Mouse (Mus musculus) right cerebral cortex, postnatal 4 days (tissue): Measurements from ENCODE around the gene Nanos1.
A peak's percentile ranks its signal among the peaks of the same experiment; 100 is the strongest.

Experiments used
- DNase-seq: peaks from one replicate; pipeline ENCODE4 v3.0.0-alpha.2; 2022

Nanos1 gene

GRCm38 (mm10) chr19:60789452-60789851 lies 33.7 kb downstream of the Nanos1 start:
- no peak for DNase-seq

GRCm38 (mm10) chr19:60789919-60790506 lies 34.2 kb downstream of the Nanos1 start:
- DNase-seq = peak; percentile 48

- DNase-seq = peak; percentile 94
These were observed 34.9 kb downstream of the Nanos1 start, which contains the start of gene Eif3a for GRCm38 (mm10) chr19:60790551-60791161. Gene Eif3a, minus strand, starts transcription at chr19:60790658.

GRCm38 (mm10) chr19:60791164-60791563 lies 35.4 kb downstream of the Nanos1 start:
- DNase-seq = no peak

- no peak for DNase-seq
These were observed 37.5 kb downstream of the Nanos1 start for GRCm38 (mm10) chr19:60793170-60793707.

GRCm38 (mm10) chr19:60795244-60795643 lies 39.5 kb downstream of the Nanos1 start:
- DNase-seq = no peak

- no peak for DNase-seq
These were observed 41.6 kb downstream of the Nanos1 start for GRCm38 (mm10) chr19:60797415-60797814.

- DNase-seq = no peak
These were observed 44.2 kb downstream of the Nanos1 start for GRCm38 (mm10) chr19:60799867-60800569.

- DNase-seq = no peak
These were observed 49.1 kb downstream of the Nanos1 start for GRCm38 (mm10) chr19:60804903-60805302.
